Mouse (Mus musculus) liver, adult 2 months (tissue): Measurements from ENCODE around the gene Ubap1. TPM values are rescaled to one million over a fixed set of nuclear protein-coding genes. Genes with fewer than 3 reads are reported as not detected.

Experiments
- DNase-seq: peaks from one replicate; pipeline ENCODE4 v3.0.0-alpha.2; 2011; ENCODE audit warnings: low read depth, low spot score; ENCODE audit errors: extremely low read depth
- H3K27ac ChIP-seq: fragments of 200-500 bp; replicated peaks from 2 replicates; pipeline ENCODE4 v1.5.1; 2012; ENCODE audit warnings: low read depth, mild to moderate bottlenecking, control low read depth, inconsistent platforms, low read length; ENCODE audit not compliant: insufficient read depth
- H3K27me3 ChIP-seq: fragments of 200-500 bp; 2 replicates; pipeline ENCODE4 v1.6.1; 2012; ENCODE audit warnings: mild to moderate bottlenecking, moderate library complexity, low read length, inconsistent platforms; ENCODE audit not compliant: control insufficient read depth, insufficient read depth
- H3K36me3 ChIP-seq: fragments of 200-500 bp; 2 replicates; pipeline ENCODE4 v1.6.1; 2012; ENCODE audit warnings: low read length, inconsistent platforms; ENCODE audit not compliant: control insufficient read depth, insufficient read depth
- H3K4me1 ChIP-seq: fragments of 200-500 bp; 2 replicates; pipeline ENCODE4 v1.6.1; 2011; ENCODE audit warnings: low read length; ENCODE audit not compliant: control insufficient read depth, insufficient read depth
- H3K4me3 ChIP-seq: fragments of 200-500 bp; 2 replicates; pipeline ENCODE4 v1.5.1; 2011; ENCODE audit warnings: low read depth, mild to moderate bottlenecking, control low read depth, low read length, moderate library complexity; ENCODE audit not compliant: insufficient read depth
- H3K79me2 ChIP-seq: fragments of 200-500 bp; 2 replicates; pipeline ENCODE4 v1.6.1; 2012; ENCODE audit warnings: inconsistent platforms, mild to moderate bottlenecking, low read length, moderate library complexity; ENCODE audit not compliant: control insufficient read depth, insufficient read depth
- H3K9ac ChIP-seq: fragments of 200-500 bp; 2 replicates; pipeline ENCODE4 v1.6.1; 2012; ENCODE audit warnings: low read depth, mild to moderate bottlenecking, control low read depth, inconsistent platforms, low read length
- CTCF ChIP-seq: fragments of 200-500 bp; IDR thresholded peaks from 2 replicates; pipeline ENCODE4 v1.5.1; 2011; ENCODE audit warnings: low read depth, low read length, control low read depth
- POLR2A ChIP-seq: fragments of 200-500 bp; IDR thresholded peaks from 2 replicates; pipeline ENCODE4 v1.6.1; 2011; ENCODE audit warnings: low read length, control low read depth; ENCODE audit not compliant: insufficient read depth; ENCODE audit errors: extremely low read depth
- WGBS: fragments of 180-500 bp; shearing (Covaris S2); methylation state at CpG from one replicate; pipeline ENCODE4 v1.1.7; 2018; 5-methylcytosine and 5-hydroxymethylcytosine counted together
- polyA plus RNA-seq: library from polyadenylated mRNA; depleted of rRNA; stranded (reverse); fragments of >200 nt; gene quantifications from 2 replicates; pipeline ENCODE4 v1.2.3, GENCODE M21; 2012
- total RNA-seq: library from RNA; depleted of rRNA; stranded (reverse); fragments of >200 nt; gene quantifications from 2 replicates; pipeline ENCODE4 v1.2.3, GENCODE M21; 2014

Gene Ubap1
- total and polyA plus RNA-seq, 2 experiments = 15.5 to 45.0 TPM

GRCm38 (mm10) chr4:41358669-41359068 lies 9.9 kb downstream of the Ubap1 start:
- no peaks in the 10 kb centered on the region for H3K27me3 ChIP-seq
- TF ChIP-seq POLR2A (no peak), CTCF (no peak)
- no peak for DNase-seq
- H3K79me2 ChIP-seq = peaks cover 53% of the 10 kb centered on the region
- H3K36me3 ChIP-seq = peaks cover 5% of the 10 kb centered on the region; the same call in 1 of the 2 replicates
- WGBS = 92% methylated on average over 2 of the region's 2 CpGs
- H3K4me1 ChIP-seq = peaks cover 10% of the 10 kb centered on the region
- H3K4me3 ChIP-seq = no peak overlapping the region
- H3K9ac ChIP-seq = no peak overlapping the region
- H3K27ac ChIP-seq = no peak overlapping the region

GRCm38 (mm10) chr4:41359358-41359757 lies 10.6 kb downstream of the Ubap1 start:
- WGBS = 91% methylated on average over 7 of the region's 7 CpGs
- H3K79me2 ChIP-seq = peaks cover 57% of the 10 kb centered on the region
- no peak overlapping the region for H3K9ac ChIP-seq
- peaks cover 10% of the 10 kb centered on the region for H3K4me1 ChIP-seq
- no peak overlapping the region for H3K4me3 ChIP-seq
- no peak overlapping the region for H3K27ac ChIP-seq
- H3K27me3 ChIP-seq = no peaks in the 10 kb centered on the region
- TF ChIP-seq CTCF (no peak), POLR2A (no peak)
- peaks cover 5% of the 10 kb centered on the region; the same call in 1 of the 2 replicates for H3K36me3 ChIP-seq
- DNase-seq = no peak

GRCm38 (mm10) chr4:41361059-41361458 lies 12.3 kb downstream of the Ubap1 start:
- H3K4me3 ChIP-seq = no peak overlapping the region
- TF ChIP-seq POLR2A = no peak
- no peak for TF ChIP-seq CTCF
- WGBS = 77% methylated on average over 3 of the region's 3 CpGs

GRCm38 (mm10) chr4:41368198-41368597 lies 19.4 kb downstream of the Ubap1 start:
- WGBS = 19% methylated on average over 4 of the region's 4 CpGs
- Histone ChIP-seq H3K4me1 (peaks cover 7% of the 10 kb centered on the region), H3K27me3 (no peaks in the 10 kb centered on the region), H3K79me2 (peaks cover 16% of the 10 kb centered on the region; the same call in 1 of the 2 replicates), H3K9ac (no peak overlapping the region), H3K4me3 (no peak overlapping the region), H3K36me3 (peaks cover 20% of the 10 kb centered on the region), H3K27ac (peak overlapping the region; percentile 53)
- peak; percentile 91 for DNase-seq
- TF ChIP-seq CTCF = no peak
- TF ChIP-seq POLR2A = no peak

More at GRCm38 (mm10) chr4:41361059-41361458, 12.3 kb downstream of the Ubap1 start:
- Histone ChIP-seq H3K4me1 (peaks cover 10% of the 10 kb centered on the region), H3K79me2 (peaks cover 48% of the 10 kb centered on the region), H3K9ac (no peak overlapping the region), H3K36me3 (peaks cover 1% of the 10 kb centered on the region; the same call in 1 of the 2 replicates), H3K27ac (no peak overlapping the region), H3K27me3 (no peaks in the 10 kb centered on the region)
- no peak for DNase-seq

- WGBS = 89% methylated on average over 9 of the region's 9 CpGs
- Histone ChIP-seq H3K9ac (no peak overlapping the region), H3K4me1 (peaks cover 7% of the 10 kb centered on the region), H3K4me3 (no peak overlapping the region), H3K36me3 (peaks cover 27% of the 10 kb centered on the region), H3K27me3 (no peaks in the 10 kb centered on the region), H3K79me2 (peaks cover 14% of the 10 kb centered on the region), H3K27ac (no peak overlapping the region)
- no peak for TF ChIP-seq CTCF
- no peak for TF ChIP-seq POLR2A
- DNase-seq = no peak
These were observed 21.1 kb downstream of the Ubap1 start for GRCm38 (mm10) chr4:41369702-41370437.

GRCm38 (mm10) chr4:41377567-41377966 lies 28.8 kb downstream of the Ubap1 start:
- peaks cover 46% of the 10 kb centered on the region for H3K36me3 ChIP-seq
- DNase-seq = no peak

More at GRCm38 (mm10) chr4:41377567-41377966, 28.8 kb downstream of the Ubap1 start:
- H3K27ac ChIP-seq = no peak overlapping the region
- H3K4me1 ChIP-seq = no peaks in the 10 kb centered on the region; the same call in 1 of the 2 replicates
- TF ChIP-seq POLR2A = no peak
- no peak for TF ChIP-seq CTCF
- H3K79me2 ChIP-seq = peaks cover 10% of the 10 kb centered on the region
- no peak overlapping the region for H3K4me3 ChIP-seq
- H3K27me3 ChIP-seq = no peaks in the 10 kb centered on the region
- no peak overlapping the region for H3K9ac ChIP-seq
